In the genomic region with DNA sequence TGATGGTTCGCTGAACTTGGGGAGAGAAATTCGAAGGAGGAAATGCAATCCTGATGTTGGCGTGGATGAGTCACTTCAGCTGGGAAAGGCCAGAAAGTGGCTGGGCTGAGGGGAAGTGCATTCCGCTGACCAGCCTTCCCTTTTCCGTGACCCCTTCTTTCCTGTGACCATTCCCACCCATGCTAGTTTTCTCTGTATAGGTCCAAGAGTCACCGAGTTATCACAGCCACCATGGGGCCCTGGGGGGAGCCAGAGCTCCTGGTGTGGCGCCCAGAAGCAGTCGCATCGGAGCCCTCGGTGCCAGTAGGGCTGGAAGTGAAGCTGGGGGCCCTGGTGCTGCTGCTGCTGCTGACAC, we compare ENCODE assay signal across 8 mouse cellular contexts. TPM values are rescaled to one million over a fixed set of nuclear protein-coding genes. Genes with fewer than 3 reads are reported as not detected.
DNase-seq lines count a peak whose midpoint lies in the region; ATAC-seq and TF ChIP-seq lines count a peak whose summit lies in the region.

No protein-coding gene starts in this region.

- no peak for TF ChIP-seq POLR2A in myocyte (IDR thresholded peaks at IDR 0.05; ENCODE audit: insufficient read length, low read depth)

- H3K4me3 ChIP-seq in E14TG2a.4 (replicated peaks; ENCODE audit: low read length) (peak overlapping the region; percentile 87), myocyte (peak overlapping the region; percentile 85)
- H3K4me3 ChIP-seq in embryonic facial prominence, embryonic 15.5 days (replicated peaks), result peak overlapping the region; percentile 78
- peak overlapping the region; percentile 78 for H3K4me3 ChIP-seq in liver, embryonic 13.5 days (replicated peaks)

- TF ChIP-seq CTCF in E14TG2a.4 (conservative IDR thresholded peaks at IDR 0.05; ENCODE audit: low read length), result no peak

- H3K27me3 ChIP-seq in E14TG2a.4 (ENCODE audit: insufficient read depth, low read length) (no peaks in the 10 kb centered on the region), myocyte (ENCODE audit: control insufficient read depth, insufficient read depth, insufficient read length) (no peaks in the 10 kb centered on the region)
- H3K27me3 ChIP-seq in embryonic facial prominence, embryonic 15.5 days, result no peaks in the 10 kb centered on the region
- H3K27me3 ChIP-seq in liver, embryonic 13.5 days, result no peaks in the 10 kb centered on the region

- peak overlapping the region; percentile 84 for H3K4me2 ChIP-seq in embryonic facial prominence, embryonic 15.5 days (replicated peaks)
- H3K4me2 ChIP-seq in liver, embryonic 13.5 days, result peak overlapping the region; percentile 97
- peak overlapping the region; percentile 73 for H3K4me2 ChIP-seq in myocyte (ENCODE audit: low read depth)

- peaks cover 13% of the 10 kb centered on the region for H3K79me2 ChIP-seq in myocyte (ENCODE audit: control insufficient read depth, insufficient read depth)

- intact Hi-C loops in heart, postnatal 36 days (cut with DNase I), result no loop called here
- intact Hi-C loops in left cerebral cortex, postnatal 4 days (cut with DNase I), result no loop called here

- ATAC-seq in embryonic facial prominence, embryonic 15.5 days (ENCODE audit: insufficient number of reproducible peaks, low FRiP score, low TSS enrichment, low read depth), result no peak
- ATAC-seq in liver, embryonic 13.5 days (ENCODE audit: low read depth), result peak; percentile 28; the same call in 1 of the 2 replicates

- 4% methylated on average over 10 of the region's 10 CpGs for WGBS in embryonic facial prominence, embryonic 15.5 days
- under 1% methylated on average over 10 of the region's 10 CpGs for WGBS in liver, embryonic 13.5 days (ENCODE audit: insufficient replicate concordance)

- H3K36me3 ChIP-seq in E14TG2a.4 (ENCODE audit: insufficient read depth, low read length), result peaks cover 33% of the 10 kb centered on the region
- H3K36me3 ChIP-seq in embryonic facial prominence, embryonic 15.5 days, result peaks cover 19% of the 10 kb centered on the region
- peaks cover 15% of the 10 kb centered on the region for H3K36me3 ChIP-seq in liver, embryonic 13.5 days
- peaks cover 9% of the 10 kb centered on the region for H3K36me3 ChIP-seq in myocyte (ENCODE audit: control insufficient read depth, insufficient read depth)

- peak overlapping the region; percentile 88 for H3K9ac ChIP-seq in embryonic facial prominence, embryonic 15.5 days
- peak overlapping the region; percentile 85 for H3K9ac ChIP-seq in liver, embryonic 13.5 days

- H3K27ac ChIP-seq in embryonic facial prominence, embryonic 15.5 days (replicated peaks), result peak overlapping the region; percentile 93
- H3K27ac ChIP-seq in liver, embryonic 13.5 days, result peak overlapping the region; percentile 85

- no peaks in the 10 kb centered on the region for H3K9me3 ChIP-seq in E14TG2a.4 (ENCODE audit: low read length)
- no peaks in the 10 kb centered on the region for H3K9me3 ChIP-seq in embryonic facial prominence, embryonic 15.5 days (replicated peaks)
- no peaks in the 10 kb centered on the region for H3K9me3 ChIP-seq in liver, embryonic 13.5 days (replicated peaks)

- peak; percentile 43 to 60 for DNase-seq in adrenal gland, adult 18-20 months (ENCODE audit: low spot score in 2 of 2)
- DNase-seq in adrenal gland, postnatal 4 days (ENCODE audit: low spot score in 2 of 2), result no peak
- DNase-seq in heart, postnatal 36 days, result peak; percentile 40 to 66
- DNase-seq in liver, embryonic 13.5 days, result peak; percentile 22
- no peak for DNase-seq in left cerebral cortex, postnatal 4 days

- H3K4me1 ChIP-seq in E14TG2a.4 (replicated peaks; ENCODE audit: low read depth, low read length), result peaks cover 37% of the 10 kb centered on the region
- peaks cover 22% of the 10 kb centered on the region for H3K4me1 ChIP-seq in embryonic facial prominence, embryonic 15.5 days
- peaks cover 33% of the 10 kb centered on the region for H3K4me1 ChIP-seq in liver, embryonic 13.5 days (replicated peaks)

- peak overlapping the region; percentile 7 for H3ac ChIP-seq in myocyte (ENCODE audit: control insufficient read depth, insufficient read length)

TF ChIP-seq in myocyte, 11 proteins besides CTCF, POLR2A, EP300 and RAD21:
- TF ChIP-seq POLR2AphosphoS2 (IDR thresholded peaks at IDR 0.05; ENCODE audit: insufficient read length, low read depth) (peak; percentile 15), E2F4 (IDR thresholded peaks at IDR 0.05; ENCODE audit: insufficient read depth) (no peak)

RNA-seq across cellular contexts. Expression of a gene that starts 0.8 kb away (rescaled TPM):
- total RNA-seq in adrenal gland, adult 18-20 months (2021), result 100 to 1,000 TPM; 115 to 116 TPM
- total RNA-seq in adrenal gland, postnatal 4 days (2021), result 100 to 1,000 TPM; 136 TPM
- 107 and 115 TPM in 2 replicates for polyA plus RNA-seq in embryonic facial prominence, embryonic 15.5 days (2015; fragmentation: Nextera tagmentation; extraction: Ambion mirVana)
- total RNA-seq in heart, postnatal 36 days (2021), result 10 to 100 TPM; 82.5 to 90.4 TPM
- 31.6 and 34.1 TPM in 2 replicates for polyA plus RNA-seq in liver, embryonic 13.5 days (2015; fragmentation: Nextera tagmentation; extraction: Ambion mirVana)
- polyA plus RNA-seq in myocyte (2012; fragmentation: generic; extraction: Trizol), result 111 TPM
- total RNA-seq in left cerebral cortex, postnatal 4 days (2021), result 10 to 100 TPM; 41.2 TPM

RNA-seq across cellular contexts. Expression of a gene that starts 5.2 kb away (rescaled TPM):
- 10 to 100 TPM; 48.5 to 51.0 TPM for total RNA-seq in adrenal gland, adult 18-20 months (2021)
- 10 to 100 TPM; 57.6 to 57.9 TPM for total RNA-seq in adrenal gland, postnatal 4 days (2021)
- polyA plus RNA-seq in embryonic facial prominence, embryonic 15.5 days (2015; fragmentation: Nextera tagmentation; extraction: Ambion mirVana), result 24.7 and 27.8 TPM in 2 replicates
- total RNA-seq in heart, postnatal 36 days (2021), result 10 to 100 TPM; 18.2 to 20.8 TPM
- 4.2 and 7.6 TPM in 2 replicates for polyA plus RNA-seq in liver, embryonic 13.5 days (2015; fragmentation: Nextera tagmentation; extraction: Ambion mirVana)
- 19.9 TPM for polyA plus RNA-seq in myocyte (2012; fragmentation: generic; extraction: Trizol)
- total RNA-seq in left cerebral cortex, postnatal 4 days (2021), result 10 to 100 TPM; 29.6 to 31.4 TPM

RNA-seq across cellular contexts. Expression of a gene that starts 5.4 kb away (rescaled TPM):
- total RNA-seq in adrenal gland, adult 18-20 months (2021), result under 1 TPM; 0.36 to 0.38 TPM
- under 1 TPM; 0.87 to 0.98 TPM for total RNA-seq in adrenal gland, postnatal 4 days (2021)
- polyA plus RNA-seq in embryonic facial prominence, embryonic 15.5 days (2015; fragmentation: Nextera tagmentation; extraction: Ambion mirVana), result 6.1 and 7.3 TPM in 2 replicates
- total RNA-seq in heart, postnatal 36 days (2021), result not detected
- 0.36 and 0.41 TPM in 2 replicates for polyA plus RNA-seq in liver, embryonic 13.5 days (2015; fragmentation: Nextera tagmentation; extraction: Ambion mirVana)
- polyA plus RNA-seq in myocyte (2012; fragmentation: generic; extraction: Trizol), result 0.22 TPM
- under 1 TPM; 0.24 to 0.28 TPM for total RNA-seq in left cerebral cortex, postnatal 4 days (2021)

RNA-seq across cellular contexts. Expression of a gene that starts 16.3 kb away (rescaled TPM):
- 1 to 10 TPM; 8.6 to 9.1 TPM for total RNA-seq in adrenal gland, adult 18-20 months (2021)
- 10 to 100 TPM; 15.5 to 17.4 TPM for total RNA-seq in adrenal gland, postnatal 4 days (2021)
- polyA plus RNA-seq in embryonic facial prominence, embryonic 15.5 days (2015; fragmentation: Nextera tagmentation; extraction: Ambion mirVana), result 4.0 and 4.5 TPM in 2 replicates
- 10 to 100 TPM; 34.0 to 34.5 TPM for total RNA-seq in heart, postnatal 36 days (2021)
- polyA plus RNA-seq in liver, embryonic 13.5 days (2015; fragmentation: Nextera tagmentation; extraction: Ambion mirVana), result 1.6 and 2.0 TPM in 2 replicates
- 6.6 TPM for polyA plus RNA-seq in myocyte (2012; fragmentation: generic; extraction: Trizol)
- total RNA-seq in left cerebral cortex, postnatal 4 days (2021), result 10 to 100 TPM; 29.8 to 29.9 TPM

RNA-seq across cellular contexts. Expression of a gene that starts 17.3 kb away (rescaled TPM):
- 10 to 100 TPM; 66.2 to 72.2 TPM for total RNA-seq in adrenal gland, adult 18-20 months (2021)
- total RNA-seq in adrenal gland, postnatal 4 days (2021), result 10 to 100 TPM; 62.8 to 64.6 TPM
- 111 and 121 TPM in 2 replicates for polyA plus RNA-seq in embryonic facial prominence, embryonic 15.5 days (2015; fragmentation: Nextera tagmentation; extraction: Ambion mirVana)
- 10 to 100 TPM; 43.8 to 48.9 TPM for total RNA-seq in heart, postnatal 36 days (2021)
- polyA plus RNA-seq in liver, embryonic 13.5 days (2015; fragmentation: Nextera tagmentation; extraction: Ambion mirVana), result 59.5 and 61.1 TPM in 2 replicates
- 39.9 TPM for polyA plus RNA-seq in myocyte (2012; fragmentation: generic; extraction: Trizol)
- 10 to 100 TPM; 42.7 to 53.0 TPM for total RNA-seq in left cerebral cortex, postnatal 4 days (2021)

Comparison
In these comparisons a context has a peak if more than half of its experiments do, and no peak if none do; other contexts are left out.
1. DNase-seq: peak in adrenal gland, adult 18-20 months (2 of 2), heart, postnatal 36 days (2 of 2) and liver, embryonic 13.5 days (single experiment); none in adrenal gland, postnatal 4 days (0 of 2) and left cerebral cortex, postnatal 4 days (single experiment).
2. Peak in every context shown above with its lines, with median percentiles within 50 percentile points of each other: H3K4me3 ChIP-seq and H3K4me2 ChIP-seq.